Mouse (Mus musculus) forebrain, embryonic 14.5 days (tissue): ENCODE measurements around the gene Bbs9. TPM values are rescaled to one million over a fixed set of nuclear protein-coding genes. Genes with fewer than 3 reads are reported as not detected.

ENCODE experiments used
- ATAC-seq: fragments of 200-750 bp; cut with Nextera tagmentation; 2 replicates; pipeline ENCODE4 v1.8.0; 2017; ENCODE audit warnings: mild to moderate bottlenecking, moderate library complexity
- DNase-seq: peaks from one replicate; pipeline ENCODE4 v3.0.0-alpha.2; 2015; ENCODE audit warnings: low spot score
- H3K27ac ChIP-seq: fragments of 300-500 bp; sonication (generic); 2 replicates; pipeline ENCODE4 v1.5.1; 2014; ENCODE audit warnings: low read depth, mild to moderate bottlenecking, control low read depth, low read length, moderate library complexity
- H3K27me3 ChIP-seq: fragments of 300-500 bp; sonication (generic); replicated peaks from 2 replicates; pipeline ENCODE4 v1.6.1; 2014; ENCODE audit warnings: low read length, control low read depth, mixed read lengths; ENCODE audit not compliant: control insufficient read depth, insufficient read depth
- H3K36me3 ChIP-seq: fragments of 300-500 bp; sonication (generic); 2 replicates; pipeline ENCODE4 v1.6.1; 2014; ENCODE audit warnings: low read length, control low read depth; ENCODE audit not compliant: control insufficient read depth, insufficient read depth
- H3K4me1 ChIP-seq: fragments of 300-500 bp; sonication (generic); 2 replicates; pipeline ENCODE4 v1.6.1; 2014; ENCODE audit warnings: antibody characterized with exemption, low read length, control low read depth; ENCODE audit not compliant: control insufficient read depth, insufficient read depth
- H3K4me2 ChIP-seq: fragments of 300-500 bp; sonication (generic); 2 replicates; pipeline ENCODE4 v1.6.1; 2014; ENCODE audit warnings: mild to moderate bottlenecking, control low read depth, low read length
- H3K4me3 ChIP-seq: fragments of 300-500 bp; sonication (generic); 2 replicates; pipeline ENCODE4 v1.5.1; 2014; ENCODE audit warnings: low read depth, low read length, control low read depth
- H3K9ac ChIP-seq: fragments of 300-500 bp; sonication (generic); 2 replicates; pipeline ENCODE4 v1.6.1; 2014; ENCODE audit warnings: mild to moderate bottlenecking, low read length, control low read depth, moderate library complexity
- H3K9me3 ChIP-seq: fragments of 300-500 bp; sonication (generic); replicated peaks from 2 replicates; pipeline ENCODE4 v1.6.1; 2016; ENCODE audit warnings: low read length, control low read depth, mixed read lengths; ENCODE audit not compliant: control insufficient read depth
- WGBS: fragments of 180-500 bp; shearing (Covaris S2); extraction: QIAGEN DNeasy Blood & Tissue Kit; methylation state at CpG from one replicate; pipeline ENCODE4 v1.1.7; 2014; 5-methylcytosine and 5-hydroxymethylcytosine counted together
- polyA plus RNA-seq: library from polyadenylated mRNA; unstranded; fragments of >200 nt; fragmentation: Nextera tagmentation; extraction: Ambion mirVana; gene quantifications from 2 replicates; pipeline ENCODE4 v1.2.1, GENCODE M21; 2014

The Bbs9 gene
- polyA plus RNA-seq, 1 experiment from 2014 or later, result 18.1 TPM

DNA sequence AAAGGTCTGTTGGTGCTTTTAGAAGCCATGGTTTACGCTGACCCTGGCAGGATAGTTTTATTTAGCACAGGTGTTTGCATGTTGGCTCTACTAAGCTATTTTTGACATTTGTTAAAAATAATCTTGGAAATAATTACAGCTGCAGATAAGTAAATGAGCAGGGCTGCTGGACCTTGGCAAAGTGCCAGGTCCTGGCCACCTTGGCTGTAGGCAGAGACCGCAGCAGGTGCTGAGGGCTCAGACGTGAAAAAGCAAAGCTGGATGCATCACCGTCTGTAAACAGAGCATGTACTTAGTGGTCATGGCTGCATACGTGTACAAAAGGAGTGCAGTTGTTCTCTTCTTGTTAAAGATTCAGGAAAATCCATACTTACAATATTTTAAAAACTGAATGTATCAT lies 347.3 kb downstream of the Bbs9 start:
- Histone ChIP-seq H3K4me3 (no peak overlapping the region), H3K27me3 (0 out of 2 replicates have a peak, but pooled peaks cover 3% of the 10 kb centered on the region), H3K4me1 (peaks cover 15% of the 10 kb centered on the region), H3K27ac (no peak overlapping the region), H3K9me3 (no peaks in the 10 kb centered on the region), H3K4me2 (no peak overlapping the region), H3K36me3 (no peaks in the 10 kb centered on the region), H3K9ac (no peak overlapping the region)
- ATAC-seq (no peak), DNase-seq (no peak)
- 68% methylated on average over 5 of the region's 5 CpGs for WGBS

DNA sequence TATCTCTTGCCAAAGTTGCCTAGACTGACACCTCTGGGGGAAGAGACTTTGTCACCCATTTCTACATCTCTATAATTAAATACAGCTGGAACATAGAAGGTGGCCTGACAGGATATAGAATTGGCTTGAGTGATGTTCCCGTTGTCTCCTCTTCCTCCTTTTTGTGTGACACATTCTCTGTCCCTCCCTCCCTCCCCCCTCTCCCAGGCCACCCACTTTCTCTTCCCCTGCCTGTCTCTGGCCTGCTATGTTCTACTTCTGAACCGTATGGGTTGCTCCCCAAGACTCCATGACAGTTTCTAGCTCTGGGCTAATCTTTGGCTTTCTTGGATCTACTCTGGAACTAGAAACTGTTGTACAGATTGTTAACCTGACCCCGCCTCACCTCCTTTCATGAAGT lies 348.3 kb downstream of the Bbs9 start:
- no peak overlapping the region for H3K27ac ChIP-seq
- H3K9ac ChIP-seq, result no peak overlapping the region
- H3K4me1 ChIP-seq, result peaks cover 15% of the 10 kb centered on the region
- 0 out of 2 replicates have a peak, but pooled peaks cover 3% of the 10 kb centered on the region for H3K27me3 ChIP-seq
- no peaks in the 10 kb centered on the region for H3K9me3 ChIP-seq
- WGBS, result 70% methylated on average over 3 of the region's 3 CpGs
- no peaks in the 10 kb centered on the region for H3K36me3 ChIP-seq
- DNase-seq, result no peak
- no peak overlapping the region for H3K4me2 ChIP-seq
- no peak for ATAC-seq
- no peak overlapping the region for H3K4me3 ChIP-seq

DNA sequence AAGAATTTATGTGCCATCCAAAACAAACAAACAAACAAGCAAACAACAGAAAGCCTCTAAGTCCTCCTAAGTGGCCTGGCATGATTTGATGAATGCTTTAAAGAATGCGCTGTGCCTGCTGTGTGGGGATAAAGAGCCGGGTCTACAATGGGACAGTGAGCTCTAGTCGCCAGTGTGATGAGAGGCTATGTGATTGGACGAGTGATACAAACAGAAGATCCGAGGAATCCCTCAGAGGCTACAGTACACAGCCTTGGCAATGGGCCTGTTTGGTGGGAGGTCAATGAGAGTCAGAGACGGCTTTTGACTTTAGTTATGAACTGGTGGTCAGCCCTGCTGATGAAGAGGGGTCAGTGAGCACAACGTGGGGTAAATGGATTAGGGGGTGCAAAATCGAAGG lies 349.4 kb downstream of the Bbs9 start:
- Histone ChIP-seq H3K27me3 (0 out of 2 replicates have a peak, but pooled peaks cover 3% of the 10 kb centered on the region), H3K9ac (no peak overlapping the region), H3K4me3 (no peak overlapping the region), H3K36me3 (no peaks in the 10 kb centered on the region), H3K4me1 (peaks cover 15% of the 10 kb centered on the region), H3K4me2 (no peak overlapping the region), H3K9me3 (no peaks in the 10 kb centered on the region), H3K27ac (no peak overlapping the region)
- no peak for ATAC-seq
- no peak for DNase-seq
- WGBS, result 21% methylated on average over 8 of the region's 8 CpGs

DNA sequence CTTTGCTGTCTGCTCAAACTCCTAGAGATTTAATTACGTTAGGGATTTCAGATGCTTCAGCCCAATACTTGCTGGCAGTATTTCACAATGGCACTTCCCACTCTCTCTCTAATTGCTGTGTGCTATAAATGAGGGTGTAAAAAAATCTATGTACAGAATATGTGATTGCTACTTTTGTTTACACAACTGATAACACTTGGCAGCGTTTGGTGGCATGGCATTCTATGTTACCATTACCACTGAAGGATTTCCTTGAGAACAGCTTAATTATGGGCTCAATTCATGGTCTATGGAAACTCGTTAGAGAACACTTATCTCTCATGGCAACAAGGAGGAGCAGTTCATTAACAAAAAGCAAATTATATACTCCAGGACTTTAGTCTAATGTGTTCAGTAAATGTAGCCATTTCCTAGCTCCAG lies 351.1 kb downstream of the Bbs9 start:
- WGBS, result 7% methylated on average over 3 of the region's 3 CpGs
- H3K4me1 ChIP-seq, result peaks cover 15% of the 10 kb centered on the region
- no peak overlapping the region for H3K27ac ChIP-seq
- no peak overlapping the region for H3K9ac ChIP-seq
- H3K27me3 ChIP-seq, result 0 out of 2 replicates have a peak, but pooled peaks cover 3% of the 10 kb centered on the region
- H3K9me3 ChIP-seq, result no peaks in the 10 kb centered on the region
- DNase-seq (peak; percentile 92), ATAC-seq (peak; percentile 87)
- no peak overlapping the region for H3K4me2 ChIP-seq
- H3K36me3 ChIP-seq, result no peaks in the 10 kb centered on the region
- H3K4me3 ChIP-seq, result no peak overlapping the region

DNA sequence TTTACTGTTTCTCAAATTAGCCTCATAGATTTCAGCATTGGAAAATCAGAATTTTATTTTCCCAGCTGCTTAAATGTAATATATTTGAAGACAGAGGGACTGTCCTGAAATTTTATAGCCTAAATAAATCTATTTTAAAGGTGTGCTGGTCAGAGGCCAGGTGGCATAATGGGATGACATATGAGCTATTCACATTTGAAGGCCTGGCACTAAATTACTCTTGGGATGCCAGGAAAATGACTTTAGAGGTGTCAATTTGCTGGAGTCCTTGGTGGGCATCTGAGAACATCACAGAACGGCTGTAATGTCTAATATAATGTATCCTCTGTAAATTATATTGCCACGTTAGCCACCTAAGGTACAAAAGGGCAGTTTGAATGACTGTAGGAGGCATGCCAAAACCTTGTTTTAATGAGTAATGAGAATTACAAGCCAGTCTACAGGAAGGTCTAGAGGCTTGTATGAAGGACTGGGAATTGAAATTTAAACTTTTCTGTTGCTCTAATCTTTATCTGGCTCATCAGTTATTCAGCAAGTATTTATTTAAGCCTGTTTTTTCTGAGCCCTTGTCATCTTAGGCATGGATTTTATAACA lies 351.8 kb downstream of the Bbs9 start:
- no peak for DNase-seq
- no peak overlapping the region for H3K4me2 ChIP-seq

DNA sequence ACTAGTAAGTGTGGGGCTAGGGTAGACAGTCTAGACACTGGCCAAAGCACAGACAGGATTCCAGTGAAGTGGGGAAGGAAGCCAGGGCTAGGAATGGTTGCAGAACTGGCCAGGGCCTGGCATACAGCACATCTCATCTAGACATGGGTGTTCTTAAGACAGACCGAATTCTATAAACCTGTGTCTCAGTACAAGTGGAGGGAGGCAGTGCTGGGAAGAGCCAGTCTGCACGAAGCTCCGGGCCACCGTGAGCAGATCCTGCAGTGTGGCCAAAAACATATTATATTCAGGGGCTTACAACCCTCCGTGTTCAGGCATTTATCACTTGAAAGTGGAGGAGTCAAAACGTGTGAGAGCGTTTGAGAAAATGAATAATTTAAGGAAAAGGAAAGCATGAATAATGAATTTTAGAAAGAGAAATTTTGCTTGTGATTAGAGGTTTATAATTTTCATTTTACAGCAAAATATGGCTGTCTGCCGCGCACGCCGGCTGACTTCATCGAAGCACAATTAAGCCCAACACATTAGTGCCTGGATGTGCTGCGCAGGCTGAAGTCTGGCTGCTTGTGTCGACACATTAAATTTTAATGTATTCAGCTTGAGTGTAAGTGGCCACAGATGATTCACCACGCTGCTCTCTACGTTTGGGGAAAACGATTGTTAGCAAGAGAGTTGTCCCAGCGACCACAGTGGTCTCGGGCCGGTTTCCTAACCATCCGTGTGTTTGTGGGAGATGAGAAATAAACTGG lies 353.9 kb downstream of the Bbs9 start:
- no peak overlapping the region for H3K4me3 ChIP-seq
- 75% methylated on average over 21 of the region's 21 CpGs for WGBS
- peaks cover 15% of the 10 kb centered on the region for H3K4me1 ChIP-seq
- DNase-seq (peak; percentile 46), ATAC-seq (no peak)
- H3K27me3 ChIP-seq, result 0 out of 2 replicates have a peak, but pooled peaks cover 3% of the 10 kb centered on the region
- no peak overlapping the region for H3K9ac ChIP-seq
- H3K4me2 ChIP-seq, result no peak overlapping the region
- H3K36me3 ChIP-seq, result no peaks in the 10 kb centered on the region
- H3K27ac ChIP-seq, result no peak overlapping the region
- no peaks in the 10 kb centered on the region for H3K9me3 ChIP-seq

More for the DNA sequence above, 351.8 kb downstream of the Bbs9 start:
- no peaks in the 10 kb centered on the region for H3K9me3 ChIP-seq
- 0 out of 2 replicates have a peak, but pooled peaks cover 3% of the 10 kb centered on the region for H3K27me3 ChIP-seq
- no peaks in the 10 kb centered on the region for H3K36me3 ChIP-seq
- peaks cover 15% of the 10 kb centered on the region for H3K4me1 ChIP-seq
- no peak overlapping the region for H3K4me3 ChIP-seq
- H3K9ac ChIP-seq, result no peak overlapping the region
- 38% methylated on average over 2 of the region's 2 CpGs for WGBS
- no peak for ATAC-seq
- no peak overlapping the region for H3K27ac ChIP-seq

DNA sequence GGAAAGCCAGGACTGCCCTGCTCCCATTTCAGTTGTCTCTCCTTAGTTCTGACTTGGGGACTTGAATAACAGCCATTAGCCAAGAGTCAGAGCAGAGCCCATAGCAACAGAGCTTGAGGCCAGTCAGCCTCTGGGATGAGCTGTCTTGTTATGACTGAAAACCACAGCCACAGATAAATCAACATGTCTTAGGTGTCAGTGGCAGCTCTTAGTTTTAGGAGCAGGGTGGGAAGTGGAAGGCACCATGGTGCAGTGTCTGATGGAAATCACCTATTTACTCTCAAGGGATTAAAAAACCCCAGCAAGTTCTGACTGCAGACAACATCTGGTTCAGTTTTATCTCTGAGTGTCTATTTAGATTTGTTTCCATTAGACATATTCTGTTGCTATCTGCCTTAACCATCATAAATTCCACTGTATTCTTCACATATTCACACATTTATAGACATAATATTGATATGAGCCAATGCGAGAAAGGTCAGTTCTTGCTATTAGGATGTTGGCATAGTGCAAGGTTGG lies 359.5 kb downstream of the Bbs9 start:
- H3K27ac ChIP-seq, result no peak overlapping the region
- no peak overlapping the region for H3K4me3 ChIP-seq
- H3K9me3 ChIP-seq, result no peaks in the 10 kb centered on the region
- 0 out of 2 replicates have a peak, but pooled peaks cover 3% of the 10 kb centered on the region for H3K4me1 ChIP-seq
- no peaks in the 10 kb centered on the region for H3K36me3 ChIP-seq
- DNase-seq, result no peak
- H3K27me3 ChIP-seq, result no peaks in the 10 kb centered on the region
- ATAC-seq, result no peak
- no peak overlapping the region for H3K9ac ChIP-seq
- no peak overlapping the region for H3K4me2 ChIP-seq
- WGBS, result 98% methylated on average over 1 of the region's 1 CpGs

DNA sequence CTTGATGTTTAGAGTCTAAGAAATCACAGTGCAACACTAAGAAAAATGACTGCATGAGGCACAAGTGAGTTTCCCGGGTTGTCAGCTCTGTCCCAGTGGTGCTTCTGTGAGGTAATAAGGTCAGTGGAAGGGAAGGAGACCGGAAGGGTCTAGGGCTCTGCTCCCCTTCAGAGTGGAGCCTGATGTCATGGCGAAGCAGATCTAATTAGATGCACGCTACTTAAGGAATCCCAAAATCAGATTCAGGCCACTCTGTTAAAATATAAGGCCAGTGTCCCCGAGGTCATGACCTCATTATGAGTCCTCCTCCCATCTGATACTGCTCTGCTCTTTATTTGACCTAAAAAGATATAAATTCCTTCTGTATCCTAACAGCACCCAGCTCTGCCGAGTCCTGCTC lies 361.5 kb downstream of the Bbs9 start:
- no peak for DNase-seq
- no peak overlapping the region for H3K9ac ChIP-seq
- H3K4me3 ChIP-seq, result no peak overlapping the region
- H3K27ac ChIP-seq, result no peak overlapping the region
- H3K4me1 ChIP-seq, result 0 out of 2 replicates have a peak, but pooled peaks cover 3% of the 10 kb centered on the region
- H3K9me3 ChIP-seq, result no peaks in the 10 kb centered on the region
- no peak overlapping the region for H3K4me2 ChIP-seq
- no peaks in the 10 kb centered on the region for H3K27me3 ChIP-seq
- no peak for ATAC-seq
- WGBS, result 34% methylated on average over 6 of the region's 6 CpGs
- no peaks in the 10 kb centered on the region for H3K36me3 ChIP-seq
